Mouse (Mus musculus) cortical plate, adult 2 months (tissue): ENCODE results near the gene Gpr65. TPM values are rescaled to one million over a fixed set of nuclear protein-coding genes. Genes with fewer than 3 reads are reported as not detected.
"Not testable (repeated sequence)": the region's sequence is repeated elsewhere in the genome, so short reads cannot be mapped to it uniquely, and the experiment has no call there.

Experiments used
- H3K27ac ChIP-seq: fragments of 200-500 bp; 2 replicates; pipeline ENCODE4 v1.5.1; 2012; ENCODE audit warnings: low read length, control low read depth, inconsistent platforms; ENCODE audit not compliant: insufficient read depth
- H3K4me1 ChIP-seq: fragments of 200-500 bp; 2 replicates; pipeline ENCODE4 v1.6.1; 2011; ENCODE audit warnings: low read length; ENCODE audit not compliant: control insufficient read depth, insufficient read depth
- H3K4me3 ChIP-seq: fragments of 200-500 bp; 2 replicates; pipeline ENCODE4 v1.5.1; 2011; ENCODE audit warnings: mild to moderate bottlenecking, low read length, control low read depth; ENCODE audit not compliant: insufficient read depth
- CTCF ChIP-seq: fragments of 200-500 bp; IDR thresholded peaks from 2 replicates; pipeline ENCODE4 v1.5.1; 2011; ENCODE audit warnings: mild to moderate bottlenecking, control low read depth, low read length; ENCODE audit not compliant: insufficient read depth; ENCODE audit errors: extremely low read depth
- POLR2A ChIP-seq: fragments of 200-500 bp; IDR thresholded peaks from 2 replicates; pipeline ENCODE4 v1.6.1; 2011; ENCODE audit warnings: mild to moderate bottlenecking, low read length, control low read depth; ENCODE audit not compliant: insufficient read depth; ENCODE audit errors: extremely low read depth
- polyA plus RNA-seq: library from polyadenylated mRNA; depleted of rRNA; stranded (reverse); fragments of >200 nt; gene quantifications from 2 replicates; pipeline ENCODE4 v1.2.3, GENCODE M21; 2012; rRNA removed

Gene Gpr65
- polyA plus RNA-seq, 1 experiment, result 0.17 TPM

GRCm38 (mm10) chr12:98307179-98307915, 38.9 kb downstream of the Gpr65 start:
- Histone ChIP-seq H3K4me3 (no peak overlapping the region), H3K4me1 (no peaks in the 10 kb centered on the region), H3K27ac (no peak overlapping the region)
- TF ChIP-seq CTCF (no peak), POLR2A (no peak)

DNA sequence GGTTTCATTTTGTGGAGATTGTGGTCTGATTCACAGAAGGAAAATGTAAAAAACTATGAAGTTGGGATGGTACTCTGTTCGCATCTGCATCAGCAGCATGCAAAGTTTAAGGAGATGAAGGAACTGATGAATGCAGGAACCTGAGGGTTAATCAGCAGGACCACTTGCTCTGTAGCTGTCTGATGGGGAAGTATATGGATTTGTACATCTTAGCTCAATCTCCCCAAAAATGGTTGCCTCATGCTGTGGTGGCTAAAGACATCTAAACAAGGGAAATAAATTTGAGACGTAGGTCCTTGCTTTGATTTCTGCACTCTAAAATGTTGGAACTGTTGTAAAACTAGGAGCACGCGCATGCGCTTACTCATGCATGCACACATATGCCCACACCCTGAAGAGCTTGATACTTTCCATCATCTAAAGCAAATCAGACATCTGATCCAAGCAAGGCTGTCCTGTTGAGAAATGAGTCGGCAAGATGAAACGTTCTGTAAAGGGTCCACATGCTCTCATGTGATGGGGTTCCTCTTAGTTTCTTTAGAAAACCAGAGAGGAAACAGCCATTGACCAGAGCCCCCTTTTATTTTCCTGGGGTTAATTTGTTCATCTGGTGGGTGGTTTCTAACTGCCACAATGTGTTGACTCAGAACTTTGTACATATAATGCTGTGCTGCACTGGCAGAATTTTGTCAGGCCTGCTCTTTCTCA, 43.1 kb downstream of the Gpr65 start:
- Histone ChIP-seq H3K4me1 (no peaks in the 10 kb centered on the region), H3K4me3 (no peak overlapping the region), H3K27ac (no peak overlapping the region)
- TF ChIP-seq POLR2A (no peak), CTCF (no peak)

DNA sequence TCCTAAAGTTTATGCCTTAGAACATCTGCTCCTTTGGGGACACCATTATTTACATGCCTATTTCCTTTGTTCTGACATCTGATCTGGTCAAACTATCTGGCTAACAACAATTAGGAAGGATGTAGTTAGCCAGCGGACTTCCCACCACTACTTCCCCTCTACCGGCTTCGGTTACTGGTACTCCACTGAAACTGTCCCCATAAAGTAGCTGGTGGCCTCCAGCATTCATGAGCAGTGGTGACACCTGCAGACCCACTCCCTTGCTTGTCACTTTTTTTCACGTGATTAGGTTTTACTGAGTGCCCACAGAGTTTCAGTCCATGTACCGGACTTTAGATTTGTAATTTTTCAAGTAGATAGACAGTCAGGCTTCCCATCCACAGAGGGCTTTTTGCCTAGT, 47.5 kb downstream of the Gpr65 start:
- no peak overlapping the region for H3K27ac ChIP-seq
- TF ChIP-seq CTCF, result no peak
- H3K4me3 ChIP-seq, result no peak overlapping the region
- no peaks in the 10 kb centered on the region for H3K4me1 ChIP-seq

- H3K27ac ChIP-seq, result no peak overlapping the region
- H3K4me3 ChIP-seq, result no peak overlapping the region
- TF ChIP-seq CTCF (no peak), POLR2A (no peak)
- H3K4me1 ChIP-seq, result no peaks in the 10 kb centered on the region
These were observed 49.4 kb downstream of the Gpr65 start for GRCm38 (mm10) chr12:98317718-98318340.

GRCm38 (mm10) chr12:98322426-98322825, 54.0 kb downstream of the Gpr65 start:
- H3K27ac ChIP-seq, result no peak overlapping the region
- TF ChIP-seq POLR2A, result no peak
- TF ChIP-seq CTCF, result no peak

DNA sequence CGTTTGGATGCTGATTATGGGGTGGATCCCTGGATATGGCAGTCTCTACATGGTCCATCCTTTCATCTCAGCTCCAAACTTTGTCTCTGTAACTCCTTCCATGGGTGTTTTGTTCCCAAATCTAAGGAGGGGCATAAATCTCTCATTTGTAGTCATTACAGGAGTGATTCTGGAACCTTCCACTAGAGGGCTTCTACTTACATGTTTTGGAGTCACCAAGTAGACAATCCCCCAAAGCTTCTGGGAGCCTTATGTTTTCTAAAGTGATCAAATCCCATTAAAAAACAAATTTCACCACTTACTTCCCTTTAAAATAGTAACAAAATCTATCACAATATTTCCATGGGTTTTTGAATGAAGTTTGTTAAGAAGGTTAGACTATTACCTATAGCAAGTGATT, 55.7 kb downstream of the Gpr65 start:
- not testable (repeated sequence) for H3K27ac ChIP-seq, H3K4me3 ChIP-seq, H3K4me1 ChIP-seq

More at GRCm38 (mm10) chr12:98322426-98322825, 54.0 kb downstream of the Gpr65 start:
- Histone ChIP-seq H3K4me3 (no peak overlapping the region), H3K4me1 (no peaks in the 10 kb centered on the region)

Other genes with a start within 250 kb of the Gpr65 start
- 29.2 and 31.2 TPM in 2 replicates for gene Galc, start 9.2 kb upstream of the Gpr65 start, polyA plus RNA-seq